Mouse (Mus musculus) MEL (cell line): ENCODE measurements around the gene Spsb2.
"Not testable (repeated sequence)": the region's sequence is repeated elsewhere in the genome, so short reads cannot be mapped to it uniquely, and the experiment has no call there.

Experiments
- BHLHE40 ChIP-seq: IDR thresholded peaks from 2 replicates; pipeline ENCODE4 v1.6.1; 2012; ENCODE audit warnings: low read depth, mild to moderate bottlenecking, inconsistent platforms, low read length, improper control_type of control experiment, borderline replicate concordance
- CHD1 ChIP-seq: IDR thresholded peaks from 2 replicates; pipeline ENCODE4 v1.6.1; 2012; ENCODE audit warnings: low read depth, mild to moderate bottlenecking, inconsistent platforms, low read length, improper control_type of control experiment
- CTCF ChIP-seq, 3 experiments: IDR thresholded peaks in 2 of 3; conservative IDR thresholded peaks in 1 of 3; 2 replicates each; pipeline ENCODE4 v1.5.1; 2011 to 2012; ENCODE audit warnings: low read length in 3 of 3, low read depth in 2 of 3, mild to moderate bottlenecking in 2 of 3, improper control_type of control experiment in 1 of 3, inconsistent platforms in 1 of 3, mixed read lengths in 1 of 3, moderate library complexity in 1 of 3; ENCODE audit not compliant: control insufficient read depth in 1 of 3, insufficient read depth in 1 of 3, poor library complexity in 1 of 3, severe bottlenecking in 1 of 3
- EP300 ChIP-seq, 2 experiments: IDR thresholded peaks; 2 replicates each; pipeline ENCODE4 v1.6.1; 2011; ENCODE audit warnings: improper control_type of control experiment in 2 of 2, low read length in 2 of 2, low read depth in 1 of 2, mild to moderate bottlenecking in 1 of 2
- ETS1 ChIP-seq: IDR thresholded peaks from 2 replicates; pipeline ENCODE4 v1.6.1; 2012; ENCODE audit warnings: low read depth, mild to moderate bottlenecking, inconsistent platforms, low read length, improper control_type of control experiment, moderate library complexity
- KAT2A ChIP-seq: conservative IDR thresholded peaks from 2 replicates; pipeline ENCODE4 v1.6.1; 2012; ENCODE audit warnings: low read depth, low read length, improper control_type of control experiment, inconsistent platforms
- MAFK ChIP-seq: IDR thresholded peaks from 2 replicates; pipeline ENCODE4 v1.6.1; 2011; ENCODE audit warnings: low read depth, mild to moderate bottlenecking, low read length, improper control_type of control experiment, borderline replicate concordance
- MXI1 ChIP-seq: IDR thresholded peaks from 2 replicates; pipeline ENCODE4 v1.6.1; 2011; ENCODE audit warnings: mild to moderate bottlenecking, low read depth, low read length, improper control_type of control experiment
- NELFE ChIP-seq: IDR thresholded peaks from 2 replicates; pipeline ENCODE4 v1.6.1; 2011; ENCODE audit warnings: low read depth, low read length, improper control_type of control experiment
- POLR2A ChIP-seq, 2 experiments: IDR thresholded peaks; 2 replicates each; pipeline ENCODE4 v1.6.1; 2011 to 2012; ENCODE audit warnings: low read length in 2 of 2, mild to moderate bottlenecking in 2 of 2, control low read depth in 1 of 2, improper control_type of control experiment in 1 of 2, low read depth in 1 of 2, moderate library complexity in 1 of 2; ENCODE audit not compliant: control insufficient read depth in 1 of 2, insufficient read depth in 1 of 2, poor library complexity in 1 of 2
- USF1 ChIP-seq: IDR thresholded peaks from 2 replicates; pipeline ENCODE4 v1.6.1; 2014; ENCODE audit warnings: low read depth, mild to moderate bottlenecking, inconsistent platforms, low read length, improper control_type of control experiment, moderate library complexity
- USF2 ChIP-seq, 2 experiments: IDR thresholded peaks; 2 replicates each; pipeline ENCODE4 v1.6.1; 2011 to 2012; ENCODE audit warnings: improper control_type of control experiment in 2 of 2, low read length in 2 of 2, borderline replicate concordance in 1 of 2, inconsistent platforms in 1 of 2, low read depth in 1 of 2, mild to moderate bottlenecking in 1 of 2; ENCODE audit not compliant: insufficient read depth in 1 of 2

DNA sequence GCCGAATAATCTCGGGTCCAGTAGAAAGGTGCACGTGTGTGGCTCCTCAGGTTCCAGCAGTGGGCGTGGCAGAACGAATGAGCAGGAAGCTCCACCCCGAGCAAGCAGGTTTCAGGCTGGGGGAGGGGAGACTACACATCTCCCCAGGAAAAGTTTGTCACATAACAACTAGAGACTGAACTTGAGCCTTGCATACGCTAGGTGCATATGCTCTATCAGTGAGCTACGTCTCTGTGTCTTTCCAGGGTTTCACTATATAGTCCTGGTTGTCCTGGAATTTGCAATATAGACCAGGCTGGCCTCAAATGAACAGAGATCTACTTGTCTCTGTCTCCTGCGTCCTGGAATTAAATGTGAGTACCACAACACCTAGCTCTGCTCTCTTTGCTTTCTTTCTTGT, 6.1 kb upstream of the Spsb2 start:
- not testable (repeated sequence) for TF ChIP-seq CTCF (IDR thresholded peaks at IDR 0.05 in 2 of 3, conservative IDR thresholded peaks at IDR 0.05 in 1 of 3; ENCODE audit: control insufficient read depth in 1 of 3, insufficient read depth in 1 of 3, low read depth in 2 of 3, low read length in 3 of 3, poor library complexity in 1 of 3, severe bottlenecking in 1 of 3); NELFE; MAFK; ETS1; USF1; POLR2A (IDR thresholded peaks at IDR 0.05; ENCODE audit: control insufficient read depth in 1 of 2, insufficient read depth in 1 of 2, low read depth in 1 of 2, low read length in 2 of 2, poor library complexity in 1 of 2); CHD1; KAT2A; USF2 (IDR thresholded peaks at IDR 0.05; ENCODE audit: borderline replicate concordance in 1 of 2, insufficient read depth in 1 of 2, low read depth in 1 of 2, low read length in 2 of 2); MXI1; EP300 (IDR thresholded peaks at IDR 0.05; ENCODE audit: low read depth in 1 of 2, low read length in 2 of 2); BHLHE40
